Mouse (Mus musculus) urinary bladder, postnatal 25 days (tissue): ENCODE data around the gene Xk.
A peak's percentile ranks its signal among the peaks of the same experiment; 100 is the strongest.
"Not testable (repeated sequence)": the region's sequence is repeated elsewhere in the genome, so short reads cannot be mapped to it uniquely, and the experiment has no call there.

Experiments used
- DNase-seq: peaks from one replicate; pipeline ENCODE4 v3.0.0; 2022; ENCODE audit warnings: low spot score

Xk gene

DNA sequence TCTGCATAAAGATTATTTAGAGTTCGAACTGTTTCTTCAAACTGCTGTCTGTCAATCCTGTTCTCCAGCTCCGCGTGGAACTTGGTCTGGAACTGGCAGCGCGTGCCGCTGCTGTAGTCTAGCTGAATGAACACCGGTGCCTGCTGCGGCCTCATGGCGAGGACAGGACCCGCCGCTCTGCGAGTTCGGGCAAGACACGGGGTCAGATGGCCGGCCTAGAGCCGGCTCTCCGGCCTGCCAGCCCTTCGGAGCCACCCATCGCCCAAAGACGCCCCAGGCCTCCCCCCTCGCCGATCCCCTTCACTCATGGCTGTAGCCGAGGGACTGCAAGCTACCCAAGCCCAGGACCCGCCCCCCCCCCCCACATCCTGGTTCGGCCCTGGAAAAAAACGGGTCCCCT, 55.4 kb downstream of the Xk start:
- DNase-seq, result not testable (repeated sequence)

DNA sequence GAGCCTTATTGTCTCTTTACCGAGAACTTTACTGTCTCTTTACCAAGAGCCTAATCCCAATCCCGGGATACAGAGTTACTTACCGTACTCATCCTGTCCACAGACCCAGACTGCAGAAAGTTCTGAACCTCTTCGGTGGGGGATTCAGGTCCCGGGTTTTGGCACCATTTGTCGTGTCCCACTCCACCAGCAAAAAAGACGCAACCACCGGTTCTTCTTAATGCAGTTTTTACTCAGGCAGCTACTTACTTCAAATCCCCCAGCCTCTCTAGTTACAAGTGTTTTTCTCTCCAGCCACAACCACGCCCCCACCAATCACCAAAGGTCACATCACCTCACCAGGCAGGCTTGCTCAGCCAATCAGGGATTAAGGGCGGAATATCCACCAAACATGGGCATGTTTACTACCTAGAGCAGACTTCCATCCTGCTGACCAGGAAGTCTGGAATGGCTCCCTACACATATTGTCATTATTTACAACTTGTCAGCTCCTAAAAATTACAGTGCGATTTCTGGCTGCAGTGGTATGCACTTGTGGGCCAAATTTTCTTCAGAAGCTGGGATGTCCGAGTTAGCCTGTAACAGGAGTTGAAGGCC, 59.9 kb downstream of the Xk start:
- DNase-seq, result not testable (repeated sequence)

DNA sequence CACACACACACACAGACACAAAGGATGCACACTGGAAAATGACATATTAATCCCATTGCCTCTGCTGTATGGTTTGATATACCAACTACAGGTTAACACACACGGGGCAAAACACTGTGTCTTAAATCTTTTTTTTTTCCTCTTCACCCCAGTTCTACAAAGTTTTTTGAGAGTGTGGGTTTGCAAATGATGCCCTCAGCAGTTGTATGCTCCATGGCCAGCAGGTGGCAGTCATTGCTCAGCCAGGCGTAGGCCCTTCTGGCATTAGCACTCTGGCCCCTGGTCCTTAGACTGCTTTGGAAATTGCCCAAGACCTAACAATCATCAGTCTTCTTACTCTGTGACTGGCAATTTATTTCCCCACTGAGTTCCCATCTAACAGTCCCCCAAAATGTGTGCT, 60.5 kb downstream of the Xk start:
- peak; percentile 65 for DNase-seq

DNA sequence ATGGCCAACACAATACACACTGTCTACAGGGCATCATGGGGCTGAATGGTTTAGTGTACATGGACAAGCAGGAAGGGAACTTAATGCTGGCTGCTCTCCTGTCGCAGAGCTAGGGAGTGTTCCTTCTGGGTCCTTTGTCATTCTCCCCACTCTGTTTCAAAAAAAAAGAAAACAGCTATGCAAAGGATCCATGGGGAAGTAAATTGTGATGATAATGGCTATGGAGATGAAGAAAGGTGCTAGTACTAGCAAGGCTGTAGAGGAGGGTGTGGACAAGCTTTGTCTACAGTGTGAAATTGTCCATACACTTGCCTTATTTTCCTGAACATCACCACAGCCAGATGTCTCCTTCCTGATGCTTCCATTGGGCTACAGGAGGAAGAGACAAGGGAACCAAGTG, 62.4 kb downstream of the Xk start:
- not testable (repeated sequence) for DNase-seq

DNA sequence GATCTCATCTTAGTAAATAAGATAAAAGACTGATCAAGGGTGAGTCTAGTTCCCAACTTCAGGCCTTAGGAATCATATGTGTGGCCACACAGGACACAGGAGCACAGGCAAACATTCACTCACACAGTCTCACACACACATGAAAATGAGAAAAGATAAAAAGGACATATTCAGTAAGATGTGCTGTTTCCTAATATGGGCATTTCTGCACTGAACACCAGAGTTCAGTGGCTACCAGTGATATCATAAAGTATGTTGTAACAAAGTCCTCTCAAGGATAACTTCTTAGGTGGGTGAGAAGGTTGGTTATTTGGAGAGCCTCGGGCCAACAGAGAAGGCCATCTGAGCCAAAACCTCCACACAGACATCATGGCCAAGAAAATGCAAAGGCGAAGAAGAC, 77.8 kb downstream of the Xk start, which contains the start of gene H2al1k:
TSS of gene H2al1k (plus strand) at position 301 of the 400 bp plus-strand sequence.
- DNase-seq, result not testable (repeated sequence)
